Mouse (Mus musculus): ENCODE data around the gene Sub1.

Sub1 gene

DNA sequence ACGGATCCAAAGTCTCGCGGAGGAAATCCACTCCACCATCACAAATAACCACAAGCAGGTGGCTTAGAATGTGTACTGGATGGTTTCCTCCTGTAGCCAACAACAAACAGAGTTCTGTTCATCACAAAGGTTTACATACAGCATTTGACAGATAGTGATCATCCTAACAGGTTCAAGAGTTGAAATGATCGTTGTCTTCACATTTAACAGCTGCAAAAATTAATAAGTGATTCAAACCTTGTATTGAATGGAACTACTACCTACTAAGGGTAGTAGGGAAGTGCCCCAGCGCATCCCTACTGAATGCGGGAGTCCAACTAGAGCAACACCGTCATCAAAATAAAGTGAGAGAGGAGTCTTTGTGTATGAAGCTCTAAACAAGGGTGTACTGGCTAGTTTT lies at the start of gene Sub1:
Gene Sub1 (minus strand): TSS at position 101 of the 400 bp plus-strand sequence.
- H3K27me3 ChIP-seq (ENCODE audit: control insufficient read depth, insufficient read depth, low read length, poor library complexity, severe bottlenecking) = no peaks in the 10 kb centered on the region
- DNase-seq (ENCODE audit: low read depth, low spot score) = no peak
- H3K36me3 ChIP-seq (ENCODE audit: control insufficient read depth, insufficient read depth, low read length, poor library complexity, severe bottlenecking) = 0 out of 2 replicates have a peak, but pooled peaks cover 2% of the 10 kb centered on the region

DNA sequence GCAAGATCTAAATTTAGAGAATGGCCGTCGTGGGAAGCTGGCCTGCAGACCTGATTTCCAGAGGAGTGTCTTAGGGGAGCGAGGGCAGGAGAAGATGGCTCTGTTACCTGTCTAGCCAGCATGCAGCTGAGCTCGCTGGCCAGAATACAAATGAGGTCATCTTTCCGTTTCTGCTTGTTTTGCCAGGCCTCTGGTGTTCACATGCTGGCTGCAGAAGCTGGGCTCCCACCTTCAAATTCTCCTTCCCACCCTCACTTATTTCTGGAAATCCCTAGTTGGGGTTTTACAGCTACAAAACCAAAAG lies 43.6 kb upstream of the Sub1 start:
- no peak for DNase-seq (ENCODE audit: low read depth, low spot score)
- no peaks in the 10 kb centered on the region for H3K36me3 ChIP-seq (ENCODE audit: control insufficient read depth, insufficient read depth, low read length, poor library complexity, severe bottlenecking)
- no peaks in the 10 kb centered on the region for H3K27me3 ChIP-seq (ENCODE audit: control insufficient read depth, insufficient read depth, low read length, poor library complexity, severe bottlenecking)

DNA sequence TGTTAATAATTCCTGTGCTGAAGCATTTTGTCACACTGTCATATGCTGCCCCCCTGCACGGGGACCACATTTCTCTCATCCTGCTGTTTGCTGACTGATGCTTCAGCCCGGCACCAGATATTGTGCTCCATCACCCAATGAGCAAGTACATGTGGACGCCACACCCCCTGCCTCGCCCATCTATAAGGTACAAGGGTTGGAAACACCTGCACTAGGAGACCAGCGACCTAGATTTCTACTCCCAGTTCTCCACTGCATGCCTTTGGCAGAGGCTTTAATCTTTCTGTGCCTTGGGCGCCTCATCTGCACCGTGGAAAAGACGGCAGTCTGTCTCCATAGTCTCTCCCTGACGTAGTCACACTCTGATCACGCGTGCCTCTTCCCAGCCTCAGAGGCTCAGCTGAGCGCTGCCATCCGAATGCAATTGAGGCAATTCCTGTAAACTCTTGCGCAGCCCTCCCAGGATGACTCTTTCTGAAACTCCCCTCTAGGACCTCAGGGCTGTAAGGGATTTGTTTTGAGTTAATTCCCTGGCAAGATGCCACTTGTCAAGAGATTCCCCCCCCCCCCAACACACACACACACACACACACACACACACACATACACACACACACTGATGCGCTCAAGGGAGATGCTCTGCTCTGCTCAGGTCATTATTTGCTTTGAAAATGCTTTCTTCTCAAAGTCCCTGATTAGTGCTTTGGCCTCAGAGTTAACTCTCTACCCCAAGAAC lies 43.1 kb upstream of the Sub1 start:
- H3K36me3 ChIP-seq (ENCODE audit: control insufficient read depth, insufficient read depth, low read length, poor library complexity, severe bottlenecking) = no peaks in the 10 kb centered on the region

DNA sequence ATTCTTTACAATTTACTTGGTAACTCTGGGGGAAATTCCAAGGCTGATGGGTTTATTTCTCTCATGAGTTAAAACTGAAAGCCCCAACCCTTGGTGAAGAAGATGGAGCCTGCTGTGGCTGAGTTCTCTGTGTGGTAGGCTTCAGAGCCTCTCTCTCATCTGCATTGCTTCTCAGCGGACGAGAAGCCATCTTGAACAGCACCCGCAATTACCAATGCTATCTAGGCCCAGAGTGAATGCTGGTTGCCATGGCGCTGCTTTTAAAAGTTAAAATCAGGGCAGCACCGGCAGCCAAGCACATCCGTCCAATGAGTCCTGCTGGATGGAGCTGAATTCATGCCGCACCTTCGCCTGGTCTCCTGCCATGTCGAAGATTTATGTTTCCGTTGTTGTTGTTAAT lies 42.5 kb upstream of the Sub1 start:
- Histone ChIP-seq H3K36me3 (ENCODE audit: control insufficient read depth, insufficient read depth, low read length, poor library complexity, severe bottlenecking) (no peaks in the 10 kb centered on the region), H3K27me3 (ENCODE audit: control insufficient read depth, insufficient read depth, low read length, poor library complexity, severe bottlenecking) (no peaks in the 10 kb centered on the region)
- DNase-seq (ENCODE audit: low read depth, low spot score) = no peak

More for the DNA sequence above, 43.1 kb upstream of the Sub1 start:
- no peaks in the 10 kb centered on the region for H3K27me3 ChIP-seq (ENCODE audit: control insufficient read depth, insufficient read depth, low read length, poor library complexity, severe bottlenecking)
- DNase-seq (ENCODE audit: low read depth, low spot score) = no peak

DNA sequence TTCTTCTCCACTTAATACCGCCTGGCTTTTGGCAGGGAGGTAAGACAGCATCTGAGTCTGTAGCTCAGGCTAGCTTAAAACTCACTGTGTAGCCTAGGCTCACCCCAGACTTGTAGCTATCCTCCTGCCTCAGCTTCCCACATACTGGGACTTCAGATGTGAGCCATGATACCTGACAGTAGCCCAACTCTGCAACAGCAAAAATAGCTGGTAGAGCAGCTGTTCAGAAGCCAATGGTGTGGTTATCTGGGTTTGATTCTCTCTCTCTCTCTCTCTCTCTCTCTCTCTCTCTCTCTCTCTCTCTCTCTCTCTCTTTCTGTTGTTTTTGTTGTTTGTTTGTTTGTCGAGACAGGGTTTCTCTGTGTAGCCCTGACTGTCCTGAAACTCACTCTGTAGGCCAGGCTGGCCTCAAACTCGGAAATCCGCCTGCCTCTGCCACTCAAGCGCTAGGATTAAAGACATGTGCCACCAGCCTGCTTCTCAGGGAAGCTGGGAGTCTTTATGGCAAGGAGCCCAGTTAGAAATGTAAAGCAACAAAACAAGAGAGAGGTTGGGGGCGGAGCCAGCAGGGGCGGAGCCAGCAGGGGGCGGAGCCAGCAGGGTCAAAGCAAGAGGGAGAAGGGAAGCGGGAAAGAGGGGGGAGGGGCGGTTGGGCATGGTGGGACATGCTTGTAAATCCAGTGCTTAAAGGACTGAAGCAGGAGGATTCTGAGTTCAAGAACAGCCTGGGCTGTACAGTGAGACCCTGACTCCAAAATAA lies 41.3 kb upstream of the Sub1 start:
- Histone ChIP-seq H3K36me3 (ENCODE audit: control insufficient read depth, insufficient read depth, low read length, poor library complexity, severe bottlenecking) (no peaks in the 10 kb centered on the region), H3K27me3 (ENCODE audit: control insufficient read depth, insufficient read depth, low read length, poor library complexity, severe bottlenecking) (no peaks in the 10 kb centered on the region)
- no peak for DNase-seq (ENCODE audit: low read depth, low spot score)

DNA sequence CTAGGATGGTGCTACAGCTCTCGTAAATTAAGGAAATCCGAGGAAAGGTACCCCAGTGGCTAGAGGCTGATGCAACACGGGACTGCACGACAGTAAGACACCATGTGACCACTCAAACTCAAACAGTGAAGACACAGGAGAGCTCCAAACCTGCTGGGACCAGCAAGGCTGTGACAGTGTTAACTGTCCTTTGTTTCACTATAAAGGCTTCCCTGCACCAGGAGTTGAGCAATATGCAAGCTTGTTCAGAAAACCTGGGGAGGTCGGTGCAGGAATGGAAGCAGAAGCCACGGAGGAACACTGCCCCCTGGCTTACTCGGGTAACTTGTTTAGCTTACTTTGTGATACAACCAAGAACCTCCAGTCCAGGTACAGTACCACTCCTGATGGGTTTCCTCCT lies 40.4 kb upstream of the Sub1 start:
- peak; percentile 85 for DNase-seq (ENCODE audit: low read depth, low spot score)
- H3K36me3 ChIP-seq (ENCODE audit: control insufficient read depth, insufficient read depth, low read length, poor library complexity, severe bottlenecking) = no peaks in the 10 kb centered on the region
- no peaks in the 10 kb centered on the region for H3K27me3 ChIP-seq (ENCODE audit: control insufficient read depth, insufficient read depth, low read length, poor library complexity, severe bottlenecking)

DNA sequence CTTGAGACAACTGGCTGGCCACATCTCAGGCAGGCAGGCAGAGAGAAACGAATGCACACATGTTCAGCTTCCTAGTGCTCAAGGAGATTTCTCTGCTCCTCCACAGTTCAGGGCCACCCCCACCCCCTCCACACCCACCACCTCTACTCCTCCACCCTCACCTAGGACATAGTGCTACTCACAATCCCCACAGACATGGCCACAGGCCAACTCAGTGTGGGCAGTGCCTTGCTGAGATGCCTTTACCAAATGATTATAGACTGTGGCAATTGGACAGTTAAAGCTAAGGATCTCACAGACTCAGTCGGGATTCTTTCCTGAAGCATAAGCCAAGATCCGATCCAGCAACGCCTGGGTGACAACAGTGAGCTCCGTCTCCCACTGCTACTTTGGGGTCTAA lies 39.9 kb upstream of the Sub1 start:
- Histone ChIP-seq H3K27me3 (ENCODE audit: control insufficient read depth, insufficient read depth, low read length, poor library complexity, severe bottlenecking) (no peaks in the 10 kb centered on the region), H3K36me3 (ENCODE audit: control insufficient read depth, insufficient read depth, low read length, poor library complexity, severe bottlenecking) (no peaks in the 10 kb centered on the region)
- DNase-seq (ENCODE audit: low read depth, low spot score) = no peak

DNA sequence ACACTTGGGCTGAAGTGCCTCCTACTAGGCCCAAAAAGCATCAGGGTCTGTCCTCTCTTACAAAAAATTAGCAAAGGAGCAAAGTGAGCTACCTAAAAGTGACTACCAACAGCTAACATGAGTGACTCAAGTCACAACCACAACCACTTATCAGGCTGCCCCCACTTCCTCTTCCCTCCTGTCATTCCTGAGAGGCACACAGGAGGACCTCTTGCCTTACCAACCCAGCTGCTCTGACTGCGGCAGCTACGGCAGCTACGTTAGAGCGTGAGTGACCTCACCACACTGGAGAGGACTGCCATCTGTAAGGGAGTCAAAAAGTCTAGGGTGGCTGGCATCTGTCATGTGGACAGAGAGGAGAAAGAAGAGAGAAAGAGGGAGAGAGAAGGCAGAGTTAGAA lies 37.5 kb upstream of the Sub1 start:
- Histone ChIP-seq H3K36me3 (ENCODE audit: control insufficient read depth, insufficient read depth, low read length, poor library complexity, severe bottlenecking) (no peaks in the 10 kb centered on the region), H3K27me3 (ENCODE audit: control insufficient read depth, insufficient read depth, low read length, poor library complexity, severe bottlenecking) (no peaks in the 10 kb centered on the region)
- peak; percentile 24 for DNase-seq (ENCODE audit: low read depth, low spot score)

DNA sequence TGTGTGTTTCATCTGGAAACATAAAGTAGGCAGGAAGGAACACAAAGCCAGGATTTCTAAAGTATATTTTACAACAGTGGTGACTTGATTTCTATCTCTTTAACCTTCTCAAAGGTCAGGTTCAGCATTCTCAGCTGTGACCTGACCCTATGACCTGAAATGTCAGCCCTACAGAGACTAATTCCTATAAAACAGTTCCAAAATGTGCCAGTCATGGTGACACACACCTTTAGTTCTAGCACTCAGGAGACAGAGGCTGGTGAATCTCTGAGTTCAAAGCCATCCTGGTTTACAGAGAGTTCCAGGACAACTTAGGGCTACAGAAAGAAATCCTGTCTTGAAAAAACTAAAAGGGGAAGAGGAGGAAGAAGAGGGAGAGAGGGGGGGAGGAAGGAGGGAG lies 36.4 kb upstream of the Sub1 start:
- no peaks in the 10 kb centered on the region for H3K36me3 ChIP-seq (ENCODE audit: control insufficient read depth, insufficient read depth, low read length, poor library complexity, severe bottlenecking)
- no peaks in the 10 kb centered on the region for H3K27me3 ChIP-seq (ENCODE audit: control insufficient read depth, insufficient read depth, low read length, poor library complexity, severe bottlenecking)
- DNase-seq (ENCODE audit: low read depth, low spot score) = no peak

DNA sequence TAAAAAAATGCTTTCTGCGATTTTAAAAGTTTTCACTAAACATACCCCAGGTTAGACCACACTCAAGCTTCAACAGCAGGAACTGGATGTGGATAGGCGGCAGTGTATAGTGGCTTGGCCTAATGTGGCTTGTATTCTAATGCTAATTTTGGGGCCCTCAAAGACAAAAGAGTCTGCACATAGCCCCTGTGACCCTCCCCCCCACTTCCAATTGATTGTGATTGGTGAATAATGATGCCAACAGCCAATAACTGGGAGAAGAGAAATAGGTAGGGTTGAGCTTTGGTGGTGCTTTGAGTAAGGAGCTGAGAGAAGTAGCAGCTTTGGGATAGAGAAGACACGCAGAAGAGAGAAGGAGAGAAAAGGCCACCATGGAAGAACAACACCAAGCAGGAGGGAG lies 35.7 kb upstream of the Sub1 start:
- no peaks in the 10 kb centered on the region for H3K36me3 ChIP-seq (ENCODE audit: control insufficient read depth, insufficient read depth, low read length, poor library complexity, severe bottlenecking)
- no peak for DNase-seq (ENCODE audit: low read depth, low spot score)
- H3K27me3 ChIP-seq (ENCODE audit: control insufficient read depth, insufficient read depth, low read length, poor library complexity, severe bottlenecking) = no peaks in the 10 kb centered on the region

DNA sequence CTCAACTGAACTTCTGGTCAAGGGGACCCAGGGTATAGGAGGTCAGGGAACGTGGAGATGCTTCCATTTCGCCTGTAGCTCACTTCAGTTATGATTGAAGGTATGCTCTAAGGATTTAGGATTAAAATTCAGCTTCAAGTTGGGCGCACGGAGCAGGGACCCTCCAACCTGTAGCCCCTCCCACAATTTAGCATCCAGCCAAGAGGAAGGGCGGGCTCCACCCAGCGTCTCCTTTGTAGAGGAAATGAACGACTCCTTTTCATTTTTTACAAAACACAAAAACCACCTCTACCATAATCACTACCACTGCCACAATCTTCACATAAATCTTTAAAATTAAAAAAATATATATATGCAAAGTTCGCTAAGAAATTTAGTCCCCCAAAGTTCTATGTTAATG lies 35.1 kb upstream of the Sub1 start:
- no peaks in the 10 kb centered on the region for H3K27me3 ChIP-seq (ENCODE audit: control insufficient read depth, insufficient read depth, low read length, poor library complexity, severe bottlenecking)
- no peaks in the 10 kb centered on the region for H3K36me3 ChIP-seq (ENCODE audit: control insufficient read depth, insufficient read depth, low read length, poor library complexity, severe bottlenecking)
- no peak for DNase-seq (ENCODE audit: low read depth, low spot score)

DNA sequence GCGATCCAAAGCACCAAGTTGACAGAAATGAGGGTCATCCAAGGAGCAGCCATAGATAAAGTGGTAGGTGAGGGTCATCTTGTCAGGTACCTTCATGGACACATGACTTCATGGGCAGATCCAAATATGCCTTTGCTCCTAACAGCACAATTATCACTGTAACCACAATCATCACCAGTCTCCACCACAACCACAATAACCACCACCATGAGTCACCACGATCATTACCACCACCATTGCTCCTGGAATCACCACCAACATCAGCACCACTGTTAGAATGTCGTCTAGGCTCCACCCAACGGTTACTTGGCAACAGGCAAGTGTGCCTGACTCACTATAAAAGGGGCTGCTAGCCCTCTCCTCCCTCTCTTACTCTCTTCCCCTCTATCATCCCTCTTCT lies 33.4 kb upstream of the Sub1 start:
- DNase-seq (ENCODE audit: low read depth, low spot score) = no peak
- Histone ChIP-seq H3K36me3 (ENCODE audit: control insufficient read depth, insufficient read depth, low read length, poor library complexity, severe bottlenecking) (no peaks in the 10 kb centered on the region), H3K27me3 (ENCODE audit: control insufficient read depth, insufficient read depth, low read length, poor library complexity, severe bottlenecking) (no peaks in the 10 kb centered on the region)

DNA sequence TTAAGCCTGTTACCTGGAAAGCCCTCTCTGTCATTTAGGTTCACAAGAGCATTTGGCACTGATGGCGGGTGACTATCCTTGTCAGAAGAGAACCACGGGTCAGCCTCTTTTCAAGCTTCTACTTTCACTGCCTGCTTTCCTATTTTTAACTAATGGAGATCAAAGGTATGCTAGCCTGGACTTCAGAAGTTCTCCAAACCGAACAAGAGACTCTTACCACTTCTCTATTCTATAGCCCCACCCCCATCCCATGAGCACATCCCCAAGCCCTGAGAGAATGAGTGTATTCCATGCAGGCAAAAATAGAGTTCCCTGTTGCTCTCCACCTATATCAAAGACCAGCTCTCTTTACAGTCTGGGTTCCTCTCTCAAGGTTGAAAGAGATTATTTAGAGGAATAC lies 31.0 kb upstream of the Sub1 start:
- DNase-seq (ENCODE audit: low read depth, low spot score) = peak; percentile 39
- Histone ChIP-seq H3K36me3 (ENCODE audit: control insufficient read depth, insufficient read depth, low read length, poor library complexity, severe bottlenecking) (no peaks in the 10 kb centered on the region), H3K27me3 (ENCODE audit: control insufficient read depth, insufficient read depth, low read length, poor library complexity, severe bottlenecking) (no peaks in the 10 kb centered on the region)

DNA sequence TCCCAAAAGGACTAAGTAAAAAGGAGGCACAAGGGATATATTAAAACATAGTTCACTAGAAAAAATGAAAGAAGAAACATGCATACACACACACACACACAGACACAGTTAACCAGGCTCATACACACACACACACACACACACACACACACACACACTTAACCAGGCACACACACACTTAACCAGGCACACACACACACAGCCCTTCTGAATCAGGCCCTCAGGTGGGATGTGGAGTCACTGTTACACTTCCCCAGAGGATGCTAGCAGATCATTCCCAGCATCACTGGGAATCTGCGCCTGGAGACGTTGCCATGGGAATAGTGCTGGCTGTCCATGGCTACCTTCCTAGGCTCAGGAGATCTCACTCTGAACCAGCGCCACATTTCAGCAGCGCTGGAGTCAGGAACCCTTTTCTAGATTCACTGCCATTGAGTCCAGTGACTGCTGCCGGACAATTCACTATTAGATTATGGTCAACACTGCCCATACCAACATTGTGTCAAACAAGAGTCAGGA lies 30.2 kb upstream of the Sub1 start:
- DNase-seq (ENCODE audit: low read depth, low spot score) = no peak
- Histone ChIP-seq H3K27me3 (ENCODE audit: control insufficient read depth, insufficient read depth, low read length, poor library complexity, severe bottlenecking) (no peaks in the 10 kb centered on the region), H3K36me3 (ENCODE audit: control insufficient read depth, insufficient read depth, low read length, poor library complexity, severe bottlenecking) (no peaks in the 10 kb centered on the region)

DNA sequence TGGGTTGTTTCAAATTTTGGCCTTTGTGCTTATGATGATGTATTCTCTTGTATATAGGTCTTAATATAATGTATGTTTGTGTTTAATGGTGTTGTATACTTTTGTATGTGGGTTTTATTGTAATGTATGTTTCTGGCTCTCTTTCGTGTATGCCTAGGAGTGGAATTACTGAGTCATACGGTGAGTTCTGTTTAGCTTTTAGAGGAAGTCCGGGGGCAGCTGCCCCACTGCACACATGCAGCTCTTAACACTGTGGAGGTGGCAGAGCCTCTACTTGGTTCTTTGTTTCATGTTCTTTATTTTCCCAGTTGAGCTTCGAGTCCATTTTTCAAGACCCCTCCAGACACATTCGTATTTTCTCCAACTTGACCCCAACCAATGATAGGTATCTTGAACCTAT lies 29.2 kb upstream of the Sub1 start:
- H3K36me3 ChIP-seq (ENCODE audit: control insufficient read depth, insufficient read depth, low read length, poor library complexity, severe bottlenecking) = no peaks in the 10 kb centered on the region
- peak; percentile 72 for DNase-seq (ENCODE audit: low read depth, low spot score)

More for the DNA sequence above, 29.2 kb upstream of the Sub1 start:
- H3K27me3 ChIP-seq (ENCODE audit: control insufficient read depth, insufficient read depth, low read length, poor library complexity, severe bottlenecking) = no peaks in the 10 kb centered on the region
